Mouse (Mus musculus) adrenal gland, postnatal 4 days (tissue): Measurements from ENCODE around the gene Dnm3. TPM values are rescaled to one million over a fixed set of nuclear protein-coding genes. Genes with fewer than 3 reads are reported as not detected.

Experiments used
- DNase-seq, 2 experiments: peaks; one replicate each; pipeline ENCODE4 v3.0.0; 2021 to 2022; ENCODE audit warnings: low spot score in 2 of 2, mixed read lengths in 2 of 2
- total RNA-seq, 2 experiments: library from RNA; stranded (reverse); gene quantifications; 2 replicates each; pipeline ENCODE4 v1.2.3; 2021

Dnm3 gene
- total RNA-seq, 2 experiments from 2014 or later, result 14.1 to 15.6 TPM

GRCm38 (mm10) chr1:162126856-162127792, 350.7 kb downstream of the Dnm3 start:
- DNase-seq, result no peak

GRCm38 (mm10) chr1:162124396-162124795, 353.4 kb downstream of the Dnm3 start:
- no peak for DNase-seq

GRCm38 (mm10) chr1:162121441-162122200, 356.2 kb downstream of the Dnm3 start:
- no peak for DNase-seq

- no peak for DNase-seq
Measured at GRCm38 (mm10) chr1:162109437-162109813, 368.4 kb downstream of the Dnm3 start.

GRCm38 (mm10) chr1:162108726-162109436, 369.0 kb downstream of the Dnm3 start:
- DNase-seq, result no peak

GRCm38 (mm10) chr1:162108181-162108671, 369.6 kb downstream of the Dnm3 start:
- no peak for DNase-seq

GRCm38 (mm10) chr1:162107011-162107606, 370.7 kb downstream of the Dnm3 start:
- no peak for DNase-seq

GRCm38 (mm10) chr1:162100961-162101830, 376.6 kb downstream of the Dnm3 start:
- no peak for DNase-seq

- DNase-seq, result no peak
Measured at GRCm38 (mm10) chr1:162100033-162100820, 377.6 kb downstream of the Dnm3 start.

GRCm38 (mm10) chr1:162099203-162099602, 378.6 kb downstream of the Dnm3 start:
- DNase-seq, result no peak

- no peak for DNase-seq
Measured at GRCm38 (mm10) chr1:162094523-162095272, 383.1 kb downstream of the Dnm3 start.

- no peak for DNase-seq
Measured at GRCm38 (mm10) chr1:162093806-162094522, 383.9 kb downstream of the Dnm3 start.

- DNase-seq, result no peak
Measured at GRCm38 (mm10) chr1:162092899-162093659, 384.8 kb downstream of the Dnm3 start.

GRCm38 (mm10) chr1:162092401-162092800, 385.4 kb downstream of the Dnm3 start:
- no peak for DNase-seq

GRCm38 (mm10) chr1:162083886-162084478, 393.9 kb downstream of the Dnm3 start:
- DNase-seq, result no peak

- no peak for DNase-seq
Measured at GRCm38 (mm10) chr1:162083354-162083753, 394.5 kb downstream of the Dnm3 start.

GRCm38 (mm10) chr1:162082711-162083110, 395.1 kb downstream of the Dnm3 start:
- DNase-seq, result no peak
